In the genomic region with DNA sequence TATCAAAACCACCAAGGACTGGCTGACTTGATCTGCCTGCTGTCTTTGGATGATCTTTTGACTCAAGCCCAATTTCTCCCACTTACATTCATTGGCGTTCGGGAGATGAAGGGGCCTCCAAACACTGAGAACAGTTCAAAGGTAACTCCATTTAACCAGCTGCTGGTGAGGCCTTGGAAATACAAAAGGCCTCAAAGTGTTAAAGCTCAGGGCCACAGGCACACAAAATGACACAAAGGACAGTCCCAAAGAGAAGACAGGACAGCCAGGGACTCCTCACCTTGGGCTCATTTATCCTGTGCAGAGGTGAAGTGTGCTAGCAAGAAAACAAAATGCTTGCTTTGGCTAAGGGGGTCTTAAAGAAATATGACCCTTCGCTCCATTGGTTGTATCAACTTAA, we compare ENCODE assay signal across 31 mouse cellular contexts. TPM values are rescaled to one million over a fixed set of nuclear protein-coding genes. Genes with fewer than 3 reads are reported as not detected.
DNase-seq lines count a peak whose midpoint lies in the region; ATAC-seq lines count a peak whose summit lies in the region.
"Had no signal": no experiment of that assay in that cellular context is flagged by ENCODE, and none has a peak within 500 bp of the region (broad histone marks: within the 10 kb centered on the region; RNA-seq: fewer than 3 reads in every experiment).

No protein-coding gene starts in this region.

- 32% methylated on average over 3 of the region's 3 CpGs for WGBS in kidney, embryonic 15.5 days
- 25% methylated on average over 3 of the region's 3 CpGs for WGBS in midbrain, embryonic 14.5 days
- 31% methylated on average over 3 of the region's 3 CpGs for WGBS in midbrain, embryonic 16.5 days
- 44% methylated on average over 3 of the region's 3 CpGs for WGBS in limb, embryonic 12.5 days

- no peak overlapping the region for H3K9ac ChIP-seq in kidney, embryonic 15.5 days
- H3K9ac ChIP-seq in midbrain, embryonic 14.5 days (replicated peaks; ENCODE audit: low read length) = no peak overlapping the region
- H3K9ac ChIP-seq in midbrain, embryonic 16.5 days (ENCODE audit: low read depth, low read length) = no peak overlapping the region
- no peak overlapping the region for H3K9ac ChIP-seq in limb, embryonic 12.5 days (replicated peaks)
- H3K9ac ChIP-seq: liver, embryonic 13.5 days had no signal

- H3K27ac ChIP-seq in kidney, embryonic 15.5 days = peak overlapping the region; percentile 63
- no peak overlapping the region; the same call in 1 of the 2 replicates for H3K27ac ChIP-seq in midbrain, embryonic 14.5 days (replicated peaks; ENCODE audit: low read depth, low read length)
- no peak overlapping the region for H3K27ac ChIP-seq in midbrain, embryonic 16.5 days (ENCODE audit: low read length)
- 0 out of 2 replicates have a peak overlapping the region, but pooled peaks have one; percentile 59 for H3K27ac ChIP-seq in limb, embryonic 12.5 days
- H3K27ac ChIP-seq: heart, embryonic 13.5 days; liver, embryonic 13.5 days; macrophage had no signal

- no peak for ATAC-seq in kidney, embryonic 15.5 days (replicated peaks; ENCODE audit: low FRiP score)
- ATAC-seq in midbrain, embryonic 14.5 days (ENCODE audit: low FRiP score, low TSS enrichment) = no peak
- ATAC-seq in midbrain, embryonic 16.5 days = no peak
- no peak for ATAC-seq in limb, embryonic 12.5 days (ENCODE audit: insufficient number of reproducible peaks, insufficient read depth, low FRiP score, low TSS enrichment, low read depth)
- ATAC-seq: activated CD4-positive, CD25-positive, alpha-beta regulatory T cell, adult 4 months; inflammation-experienced regulatory T-cells, adult 6 months had no signal

- H3K9me3 ChIP-seq in kidney, embryonic 15.5 days (replicated peaks) = no peaks in the 10 kb centered on the region
- H3K9me3 ChIP-seq in midbrain, embryonic 14.5 days (ENCODE audit: control insufficient read depth, low read length) = no peaks in the 10 kb centered on the region
- no peaks in the 10 kb centered on the region for H3K9me3 ChIP-seq in midbrain, embryonic 16.5 days (replicated peaks; ENCODE audit: control insufficient read depth, low read length, poor library complexity, severe bottlenecking)
- H3K9me3 ChIP-seq in limb, embryonic 12.5 days = peaks cover 2% of the 10 kb centered on the region; the same call in 1 of the 2 replicates
- H3K9me3 ChIP-seq: embryonic facial prominence, embryonic 12.5 days; heart, embryonic 13.5 days; liver, embryonic 13.5 days had no signal

- H3K4me3 ChIP-seq in kidney, embryonic 15.5 days (replicated peaks) = no peak overlapping the region
- H3K4me3 ChIP-seq in midbrain, embryonic 14.5 days (replicated peaks; ENCODE audit: low read depth, low read length) = no peak overlapping the region
- H3K4me3 ChIP-seq in midbrain, embryonic 16.5 days (ENCODE audit: low read depth, low read length) = no peak overlapping the region
- no peak overlapping the region for H3K4me3 ChIP-seq in limb, embryonic 12.5 days (replicated peaks)
- H3K4me3 ChIP-seq: liver, embryonic 13.5 days had no signal

- no peak overlapping the region for H3K4me2 ChIP-seq in kidney, embryonic 15.5 days
- 0 out of 2 replicates have a peak overlapping the region, but pooled peaks have one; percentile 11 for H3K4me2 ChIP-seq in midbrain, embryonic 14.5 days (ENCODE audit: low read length)
- H3K4me2 ChIP-seq in midbrain, embryonic 16.5 days (ENCODE audit: low read length) = no peak overlapping the region
- no peak overlapping the region for H3K4me2 ChIP-seq in limb, embryonic 12.5 days
- H3K4me2 ChIP-seq: liver, embryonic 13.5 days had no signal

- H3K4me1 ChIP-seq in kidney, embryonic 15.5 days = peaks cover 23% of the 10 kb centered on the region
- peaks cover 21% of the 10 kb centered on the region for H3K4me1 ChIP-seq in midbrain, embryonic 14.5 days (ENCODE audit: control insufficient read depth, insufficient read depth, low read length)
- peaks cover 15% of the 10 kb centered on the region for H3K4me1 ChIP-seq in midbrain, embryonic 16.5 days (ENCODE audit: control insufficient read depth, insufficient read depth, low read length)
- peaks cover 38% of the 10 kb centered on the region for H3K4me1 ChIP-seq in limb, embryonic 12.5 days (replicated peaks)
- H3K4me1 ChIP-seq: liver, embryonic 13.5 days had no signal

- no peaks in the 10 kb centered on the region for H3K27me3 ChIP-seq in kidney, embryonic 15.5 days
- H3K27me3 ChIP-seq in midbrain, embryonic 14.5 days (ENCODE audit: control insufficient read depth, insufficient read depth, low read length) = no peaks in the 10 kb centered on the region
- H3K27me3 ChIP-seq in midbrain, embryonic 16.5 days (ENCODE audit: control insufficient read depth, insufficient read depth, low read depth, low read length) = no peaks in the 10 kb centered on the region
- no peaks in the 10 kb centered on the region; the same call in 1 of the 2 replicates for H3K27me3 ChIP-seq in limb, embryonic 12.5 days
- H3K27me3 ChIP-seq: CH12.LX; heart, embryonic 13.5 days had no signal

- no peaks in the 10 kb centered on the region for H3K36me3 ChIP-seq in kidney, embryonic 15.5 days
- no peaks in the 10 kb centered on the region for H3K36me3 ChIP-seq in midbrain, embryonic 14.5 days (ENCODE audit: control insufficient read depth, insufficient read depth, low read length)
- no peaks in the 10 kb centered on the region for H3K36me3 ChIP-seq in midbrain, embryonic 16.5 days (ENCODE audit: control insufficient read depth, insufficient read depth, low read length)
- H3K36me3 ChIP-seq in limb, embryonic 12.5 days = no peaks in the 10 kb centered on the region
- H3K36me3 ChIP-seq: embryonic facial prominence, embryonic 12.5 days; heart, embryonic 13.5 days; liver, embryonic 13.5 days; neural tube, embryonic 13.5 days had no signal

- peak; percentile 52 for DNase-seq in embryo, embryonic 10.5 days (ENCODE audit: low spot score)
- no peak for DNase-seq in embryo, embryonic 10 days (ENCODE audit: low spot score)
- DNase-seq in kidney, adult 8-10 months = no peak
- DNase-seq in midbrain, embryonic 14.5 days = no peak
- DNase-seq in layer of hippocampus, postnatal 14 days (ENCODE audit: low spot score in 2 of 2) = no peak
- DNase-seq: adrenal gland, adult 2 months; adrenal gland, postnatal 36 days; cerebellum, adult 18-20 months; forebrain, postnatal 0 days; gastrocnemius, postnatal 10 days; heart, postnatal 10 days; kidney, adult 11 months; layer of hippocampus, adult 9-11 months; liver, embryonic 13.5 days; lung, adult 2 months; lung, postnatal 10 days; right cerebral cortex, postnatal 25 days; thymus, postnatal 14 days had no signal

RNA-seq across cellular contexts. Expression of a gene that starts 30.9 kb away (rescaled TPM):
- polyA plus RNA-seq in kidney, embryonic 15.5 days (2015; fragmentation: Nextera tagmentation; extraction: Ambion mirVana) = 94.2 and 102 TPM in 2 replicates
- polyA plus RNA-seq in midbrain, embryonic 14.5 days (2014; fragmentation: Nextera tagmentation; extraction: Ambion mirVana) = 13.8 and 24.2 TPM in 2 replicates
- 9.2 and 10.1 TPM in 2 replicates for polyA plus RNA-seq in midbrain, embryonic 16.5 days (2015; fragmentation: Nextera tagmentation; extraction: Ambion mirVana)
- 318 and 346 TPM in 2 replicates for polyA plus RNA-seq in limb, embryonic 12.5 days (2016; fragmentation: Nextera tagmentation; extraction: Ambion mirVana)
- 10 to 100 TPM; 11.5 to 11.8 TPM for total RNA-seq in layer of hippocampus, postnatal 14 days (2021)
- total RNA-seq: CH12.LX; common myeloid progenitor, adult 5-6 weeks; hematopoietic stem cell, adult 5-6 weeks; megakaryocyte-erythroid progenitor cell, adult 5-6 weeks had no signal
- polyA plus RNA-seq: activated CD4-positive, CD25-positive, alpha-beta regulatory T cell, adult 4 months; inflammation-experienced regulatory T-cells, adult 6 months had no signal

Comparison
In these comparisons a context has a peak if more than half of its experiments do, and no peak if none do; other contexts are left out.
1. H3K27ac ChIP-seq: peak in kidney, embryonic 15.5 days (single experiment) and limb, embryonic 12.5 days (single experiment); none in midbrain, embryonic 14.5 days (single experiment) and midbrain, embryonic 16.5 days (single experiment).